Mouse (Mus musculus): ENCODE measurements around the gene Dnm1l. TPM values are rescaled to one million over a fixed set of nuclear protein-coding genes. Genes with fewer than 3 reads are reported as not detected.
A peak's percentile ranks its signal among the peaks of the same experiment; 100 is the strongest.

The Dnm1l gene
- polyA plus RNA-seq, 1 experiment from 2014 or later: 56.3 TPM

DNA sequence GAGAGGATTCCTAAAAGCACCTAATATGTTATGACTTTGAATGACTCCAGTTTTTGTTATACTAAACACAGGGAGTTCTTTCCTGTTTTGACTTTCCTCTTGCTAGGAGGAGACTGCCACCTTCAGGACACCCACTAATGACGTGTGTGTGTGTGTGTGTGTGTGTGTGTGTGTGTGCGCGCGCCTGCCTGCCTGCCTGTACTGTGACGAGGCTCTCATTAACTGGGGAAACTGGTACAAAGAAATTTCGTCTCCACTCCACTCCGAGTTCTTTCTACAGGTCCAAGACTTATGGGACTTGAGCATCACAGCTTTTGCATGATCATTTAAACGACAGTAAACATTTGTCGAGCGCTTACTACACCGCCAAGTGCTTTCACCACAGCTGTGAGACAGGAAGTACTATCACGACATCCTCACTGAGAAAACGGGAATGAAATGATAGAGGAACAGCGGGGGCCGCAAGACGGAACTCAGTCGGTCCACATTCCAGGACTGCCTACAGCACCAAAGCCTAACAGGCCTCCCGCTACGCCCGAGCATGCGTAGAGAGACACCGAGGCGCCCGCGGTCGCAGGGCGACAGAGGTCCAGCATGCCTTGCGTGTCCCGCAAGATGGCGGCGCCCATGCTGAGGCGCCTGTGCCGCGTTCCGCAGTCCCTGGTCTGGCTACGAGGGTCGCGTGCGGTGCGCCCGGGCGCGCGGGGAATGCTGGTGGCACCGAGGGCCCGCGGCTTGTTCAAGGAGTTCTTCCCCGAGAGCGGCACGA is 56.2 kb downstream of the Dnm1l start, which contains the start of gene Yars2:
Gene Yars2, plus strand, starts transcription at position 597 of the 769 bp plus-strand sequence.
- Histone ChIP-seq H3K9me3 (ENCODE audit: low read length) (no peaks in the 10 kb centered on the region), H3K36me3 (ENCODE audit: insufficient read depth, low read length) (peaks cover 5% of the 10 kb centered on the region; the same call in 1 of the 2 replicates), H3K4me3 (ENCODE audit: low read length) (peak within 1 kb of the TSS; percentile 97), H3K9ac (replicated peaks; ENCODE audit: low read length) (peak within 1 kb of the TSS; percentile 93), H3K4me2 (replicated peaks; ENCODE audit: low read depth, low read length) (peak within 1 kb of the TSS; percentile 77), H3K27ac (ENCODE audit: low read length) (peak within 1 kb of the TSS; percentile 94), H3K4me1 (ENCODE audit: insufficient read depth, low read length) (peaks cover 12% of the 10 kb centered on the region), H3K27me3 (ENCODE audit: insufficient read depth, low read length) (no peaks in the 10 kb centered on the region)
- WGBS: 0% methylated on average over 50 of the region's 50 CpGs
- peak; percentile 99 for ATAC-seq (ENCODE audit: low FRiP score, low TSS enrichment)

DNA sequence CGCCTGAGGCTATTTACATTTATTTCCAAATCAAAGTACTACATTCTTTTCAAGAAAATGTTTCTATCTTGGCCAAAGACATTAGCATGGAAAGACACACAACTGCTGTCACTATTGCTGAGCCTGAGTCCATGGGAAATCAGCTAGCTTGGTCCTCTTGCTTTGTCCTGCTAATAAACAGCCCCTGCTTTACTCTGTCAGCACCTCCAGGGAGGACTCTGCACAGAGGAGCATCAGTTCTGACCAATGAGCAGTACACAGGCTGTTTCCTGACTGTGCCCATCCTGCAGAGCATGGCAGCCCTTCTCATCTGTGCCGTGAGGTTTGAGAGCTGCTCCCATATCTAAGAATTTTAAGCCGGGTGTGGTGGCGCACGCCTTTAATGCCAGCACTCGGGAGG is 85.0 kb downstream of the Dnm1l start:
- Histone ChIP-seq H3K36me3 (ENCODE audit: insufficient read depth, low read length) (no peaks in the 10 kb centered on the region), H3K9me3 (ENCODE audit: low read length) (no peaks in the 10 kb centered on the region), H3K9ac (replicated peaks; ENCODE audit: low read length) (no peak overlapping the region), H3K27ac (ENCODE audit: low read length) (no peak overlapping the region), H3K27me3 (ENCODE audit: insufficient read depth, low read length) (no peaks in the 10 kb centered on the region), H3K4me2 (replicated peaks; ENCODE audit: low read depth, low read length) (no peak overlapping the region), H3K4me1 (ENCODE audit: insufficient read depth, low read length) (no peaks in the 10 kb centered on the region), H3K4me3 (ENCODE audit: low read length) (no peak overlapping the region)
- ATAC-seq (ENCODE audit: low FRiP score, low TSS enrichment): no peak
- 83% methylated on average over 6 of the region's 6 CpGs for WGBS

DNA sequence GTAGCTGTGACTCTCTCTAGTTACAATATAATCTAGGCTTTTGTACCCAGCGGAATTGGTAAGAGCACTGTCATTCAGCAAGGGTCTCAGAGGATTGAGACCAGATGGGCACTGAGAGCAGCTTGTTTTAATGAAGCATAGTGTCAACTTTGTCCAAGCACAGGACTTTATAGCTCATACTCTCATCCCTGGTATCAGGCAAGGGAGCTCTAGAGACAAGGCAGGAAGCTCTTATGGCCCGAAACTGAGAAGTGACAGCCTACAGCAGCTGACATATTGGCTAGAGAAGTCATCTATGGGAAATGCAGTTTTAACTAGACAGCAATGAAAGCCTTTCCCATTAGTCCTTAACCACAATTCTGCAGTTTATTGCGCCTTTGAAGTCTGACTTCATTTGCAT is 85.8 kb downstream of the Dnm1l start:
- ATAC-seq (ENCODE audit: low FRiP score, low TSS enrichment): no peak
- no peak overlapping the region for H3K27ac ChIP-seq (ENCODE audit: low read length)
- no peak overlapping the region for H3K9ac ChIP-seq (replicated peaks; ENCODE audit: low read length)
- H3K9me3 ChIP-seq (ENCODE audit: low read length): no peaks in the 10 kb centered on the region
- no peaks in the 10 kb centered on the region for H3K27me3 ChIP-seq (ENCODE audit: insufficient read depth, low read length)
- no peaks in the 10 kb centered on the region for H3K4me1 ChIP-seq (ENCODE audit: insufficient read depth, low read length)
- 33% methylated on average over 3 of the region's 3 CpGs for WGBS
- no peaks in the 10 kb centered on the region for H3K36me3 ChIP-seq (ENCODE audit: insufficient read depth, low read length)
- H3K4me3 ChIP-seq (ENCODE audit: low read length): no peak overlapping the region
- H3K4me2 ChIP-seq (replicated peaks; ENCODE audit: low read depth, low read length): no peak overlapping the region

DNA sequence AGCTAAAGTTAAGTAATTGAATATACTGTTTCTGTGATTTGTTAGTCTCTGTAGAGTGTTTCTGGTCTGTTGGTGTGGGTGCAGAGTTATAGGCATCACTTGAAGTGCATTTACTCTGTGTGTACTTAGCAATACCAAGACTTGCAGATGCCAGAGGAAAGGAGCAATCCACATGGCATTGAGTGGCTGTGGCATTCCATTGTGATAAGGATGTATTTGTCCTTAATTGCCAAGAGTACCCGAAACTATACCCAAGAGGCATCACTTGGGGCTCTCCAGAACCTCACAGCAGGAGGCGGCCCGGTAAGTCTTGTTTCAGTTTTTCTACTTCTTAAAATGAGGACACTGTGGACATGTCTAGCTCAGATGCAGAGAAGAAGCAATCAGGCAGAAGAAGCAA is 96.3 kb downstream of the Dnm1l start:
- Histone ChIP-seq H3K9me3 (ENCODE audit: low read length) (no peaks in the 10 kb centered on the region), H3K27ac (ENCODE audit: low read length) (no peak overlapping the region), H3K9ac (replicated peaks; ENCODE audit: low read length) (no peak overlapping the region), H3K4me3 (ENCODE audit: low read length) (no peak overlapping the region), H3K4me2 (replicated peaks; ENCODE audit: low read depth, low read length) (no peak overlapping the region), H3K36me3 (ENCODE audit: insufficient read depth, low read length) (no peaks in the 10 kb centered on the region), H3K27me3 (ENCODE audit: insufficient read depth, low read length) (no peaks in the 10 kb centered on the region), H3K4me1 (ENCODE audit: insufficient read depth, low read length) (no peaks in the 10 kb centered on the region)
- 89% methylated on average over 3 of the region's 3 CpGs for WGBS
- no peak for ATAC-seq (ENCODE audit: low FRiP score, low TSS enrichment)

Other genes starting within 250 kb of the Dnm1l start
- gene Pkp2, start 145.6 kb downstream of the Dnm1l start, polyA plus RNA-seq (2015; fragmentation: Nextera tagmentation; extraction: Ambion mirVana): 12.1 TPM in 2 replicates
- gene Yars2, start 56.0 kb downstream of the Dnm1l start, polyA plus RNA-seq (2015; fragmentation: Nextera tagmentation; extraction: Ambion mirVana): 34.2 and 36.3 TPM in 2 replicates
- 10.3 and 13.9 TPM in 2 replicates for gene Fgd4, start 241.6 kb upstream of the Dnm1l start, polyA plus RNA-seq (2015; fragmentation: Nextera tagmentation; extraction: Ambion mirVana)